Mouse (Mus musculus) cerebellum, adult (tissue): Measurements from ENCODE around the gene Trim72.
"Not testable (repeated sequence)": the region's sequence is repeated elsewhere in the genome, so short reads cannot be mapped to it uniquely, and the experiment has no call there.

ENCODE experiments used
- ATAC-seq: cut with Nextera tagmentation; 2 replicates; pipeline ENCODE4 v1.9.2; 2017; ENCODE audit warnings: mild to moderate bottlenecking, moderate library complexity, mixed read lengths; ENCODE audit not compliant: insufficient number of reproducible peaks, low FRiP score, low TSS enrichment

The Trim72 gene

DNA sequence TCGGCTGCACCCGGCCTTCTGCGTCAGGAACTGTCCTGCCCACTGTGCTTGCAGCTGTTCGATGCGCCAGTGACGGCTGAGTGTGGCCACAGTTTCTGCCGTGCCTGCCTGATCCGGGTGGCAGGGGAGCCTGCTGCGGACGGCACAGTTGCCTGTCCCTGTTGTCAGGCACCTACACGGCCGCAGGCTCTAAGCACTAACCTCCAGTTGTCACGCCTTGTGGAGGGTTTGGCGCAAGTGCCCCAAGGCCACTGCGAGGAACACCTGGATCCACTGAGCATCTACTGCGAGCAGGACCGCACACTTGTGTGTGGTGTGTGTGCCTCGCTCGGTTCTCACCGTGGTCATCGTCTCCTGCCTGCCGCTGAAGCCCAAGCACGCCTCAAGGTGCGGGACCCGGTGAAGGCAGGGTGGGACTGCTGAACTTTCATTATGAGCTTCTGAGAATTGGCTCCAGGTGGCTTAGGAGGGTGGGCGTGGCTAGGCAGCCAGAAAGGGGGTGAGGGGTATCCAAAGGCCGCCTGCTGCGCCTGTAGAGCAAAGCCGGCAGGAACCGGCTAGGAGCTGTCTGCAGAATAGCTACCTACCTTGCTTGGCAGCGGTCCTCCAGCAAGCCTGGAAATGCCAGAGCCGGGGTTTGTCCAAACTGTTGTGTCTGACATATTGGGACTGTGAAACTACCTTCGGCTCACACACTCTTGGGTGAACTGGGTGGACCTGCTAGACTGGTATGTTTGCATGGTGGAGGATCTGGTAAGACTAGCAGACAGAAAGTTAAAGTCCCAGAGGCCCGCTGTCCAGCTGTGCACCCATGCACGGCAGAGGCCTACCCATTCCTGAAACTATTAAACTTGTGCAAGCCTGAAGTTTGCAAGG is 976 bp downstream of the Trim72 start:
- no peak for ATAC-seq

GRCm38 (mm10) chr7:128006193-128006592 is 2.4 kb downstream of the Trim72 start:
- ATAC-seq: no peak

GRCm38 (mm10) chr7:128009715-128010340 is 6.1 kb downstream of the Trim72 start:
- no peak for ATAC-seq

GRCm38 (mm10) chr7:128012136-128012780 is 8.5 kb downstream of the Trim72 start:
- ATAC-seq: no peak

DNA sequence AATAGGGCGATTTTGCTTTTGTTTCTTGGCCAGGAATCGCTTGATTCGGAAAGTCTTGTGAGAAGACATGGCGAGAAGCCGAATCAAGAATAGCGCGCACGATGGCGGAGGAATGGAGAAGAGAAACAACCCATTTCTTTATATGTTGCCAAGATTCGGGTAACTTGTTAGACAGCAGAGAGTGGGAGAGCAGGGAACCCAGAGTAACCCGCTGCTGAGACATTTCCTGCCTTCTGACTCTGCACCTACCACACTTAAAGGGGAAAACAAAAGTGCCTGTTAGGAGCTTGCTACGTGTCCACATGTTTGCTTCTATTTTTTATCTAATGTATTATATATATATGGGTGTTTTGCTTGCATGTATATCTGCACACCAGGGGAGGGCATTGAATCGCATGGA is 9.4 kb downstream of the Trim72 start:
- no peak for ATAC-seq

DNA sequence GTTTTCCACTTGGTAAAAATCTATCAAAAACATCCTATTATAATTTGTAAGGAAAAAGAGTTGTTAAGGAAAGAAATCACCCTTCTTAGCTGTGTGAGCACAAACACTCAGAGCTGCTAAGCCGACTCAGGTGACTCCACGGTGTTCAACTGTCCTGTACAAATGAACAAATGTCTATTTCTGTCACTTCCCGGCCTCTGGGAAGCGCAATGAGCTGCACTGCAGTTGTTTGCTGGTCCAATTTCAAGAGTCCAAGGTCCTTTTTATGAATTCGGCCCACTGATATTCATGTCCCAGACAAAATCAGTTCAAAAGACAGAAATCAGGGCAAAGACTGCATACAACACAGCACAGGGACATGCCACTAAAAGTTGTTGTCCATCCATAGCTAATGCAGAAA is 12.4 kb downstream of the Trim72 start:
- ATAC-seq: not testable (repeated sequence)

- ATAC-seq: no peak
These were observed 12.9 kb downstream of the Trim72 start for GRCm38 (mm10) chr7:128016650-128017049.

GRCm38 (mm10) chr7:128018275-128018674 is 14.5 kb downstream of the Trim72 start:
- ATAC-seq: no peak

GRCm38 (mm10) chr7:128019187-128019586 is 15.4 kb downstream of the Trim72 start:
- no peak for ATAC-seq

GRCm38 (mm10) chr7:128022974-128023373 is 19.2 kb downstream of the Trim72 start:
- ATAC-seq: no peak

DNA sequence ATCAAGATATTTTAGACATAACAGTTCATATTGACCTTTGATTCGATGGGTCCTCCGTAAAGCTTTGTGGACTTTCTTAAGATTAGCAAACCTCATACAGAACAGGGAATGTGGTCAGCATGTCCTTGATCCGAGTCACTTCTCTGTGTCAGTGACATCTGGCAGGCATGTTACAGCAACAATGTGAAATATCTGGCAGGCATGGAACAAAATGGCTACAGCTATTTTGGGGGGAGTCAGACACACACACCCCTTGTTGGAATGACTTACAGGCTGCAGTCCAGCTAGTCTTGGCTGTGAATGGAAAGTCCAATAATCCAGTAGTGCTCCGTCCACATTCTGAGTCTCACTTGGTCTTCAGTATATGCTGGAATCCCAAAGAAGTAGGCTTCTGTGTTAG is 19.8 kb downstream of the Trim72 start:
- ATAC-seq: no peak

GRCm38 (mm10) chr7:128024364-128024763 is 20.6 kb downstream of the Trim72 start:
- no peak for ATAC-seq

- no peak for ATAC-seq
These were observed 21.2 kb downstream of the Trim72 start for GRCm38 (mm10) chr7:128024932-128025331.

- ATAC-seq: no peak
These were observed 21.6 kb downstream of the Trim72 start for GRCm38 (mm10) chr7:128025381-128025780.

DNA sequence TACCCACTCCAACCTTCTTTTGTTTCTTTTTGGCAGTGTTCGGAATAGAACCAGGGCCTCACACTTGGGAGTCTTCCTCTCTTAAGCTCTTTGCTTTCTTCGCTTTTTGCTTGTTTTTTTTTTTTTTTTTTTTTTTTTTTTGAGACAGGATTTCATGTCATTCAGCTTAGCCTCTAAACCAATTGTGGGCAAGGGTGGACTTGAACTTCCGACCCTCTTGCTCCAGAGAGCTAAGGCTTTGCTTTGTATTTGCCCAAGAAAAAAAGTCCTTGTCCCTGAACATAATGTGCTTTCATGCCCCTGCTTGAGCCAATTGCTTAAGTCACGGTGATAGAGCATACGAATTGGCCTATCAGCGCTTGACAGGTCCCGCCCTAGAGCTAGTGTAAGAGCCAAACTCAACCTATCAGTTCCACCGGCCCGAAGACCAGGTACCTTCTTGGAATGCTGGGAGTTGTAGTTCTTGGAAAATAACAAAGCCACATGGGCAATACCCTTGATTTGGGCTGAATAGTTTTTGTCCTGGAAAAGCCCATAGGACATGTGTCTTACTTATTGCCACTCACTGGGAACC is 27.7 kb downstream of the Trim72 start:
- no peak for ATAC-seq

- ATAC-seq: no peak
These were observed 28.7 kb downstream of the Trim72 start for GRCm38 (mm10) chr7:128032290-128032988.

GRCm38 (mm10) chr7:128032989-128033293 is 29.2 kb downstream of the Trim72 start:
- ATAC-seq: no peak

DNA sequence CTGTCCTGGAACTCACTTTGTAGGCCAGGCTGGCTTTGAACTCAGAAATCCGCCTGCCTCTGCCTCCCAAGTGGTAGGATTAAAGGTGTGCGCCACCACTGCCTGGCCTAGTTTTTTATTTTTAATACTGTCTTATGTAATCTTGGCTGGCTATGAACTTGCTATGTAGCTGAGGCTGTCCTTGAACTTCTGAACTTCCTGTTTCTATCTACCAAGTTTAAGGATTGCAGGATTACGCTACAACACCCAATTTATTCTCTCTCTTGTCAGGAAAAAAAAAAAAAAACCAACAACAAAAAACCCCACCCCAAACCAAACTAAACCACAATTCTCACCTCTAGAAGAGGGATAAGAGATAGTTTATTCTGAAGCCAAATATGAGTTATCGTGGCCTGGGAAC is 29.9 kb downstream of the Trim72 start:
- no peak for ATAC-seq

- ATAC-seq: not testable (repeated sequence)
These were observed 38.5 kb downstream of the Trim72 start for GRCm38 (mm10) chr7:128042161-128042820.
